In the genomic region with DNA sequence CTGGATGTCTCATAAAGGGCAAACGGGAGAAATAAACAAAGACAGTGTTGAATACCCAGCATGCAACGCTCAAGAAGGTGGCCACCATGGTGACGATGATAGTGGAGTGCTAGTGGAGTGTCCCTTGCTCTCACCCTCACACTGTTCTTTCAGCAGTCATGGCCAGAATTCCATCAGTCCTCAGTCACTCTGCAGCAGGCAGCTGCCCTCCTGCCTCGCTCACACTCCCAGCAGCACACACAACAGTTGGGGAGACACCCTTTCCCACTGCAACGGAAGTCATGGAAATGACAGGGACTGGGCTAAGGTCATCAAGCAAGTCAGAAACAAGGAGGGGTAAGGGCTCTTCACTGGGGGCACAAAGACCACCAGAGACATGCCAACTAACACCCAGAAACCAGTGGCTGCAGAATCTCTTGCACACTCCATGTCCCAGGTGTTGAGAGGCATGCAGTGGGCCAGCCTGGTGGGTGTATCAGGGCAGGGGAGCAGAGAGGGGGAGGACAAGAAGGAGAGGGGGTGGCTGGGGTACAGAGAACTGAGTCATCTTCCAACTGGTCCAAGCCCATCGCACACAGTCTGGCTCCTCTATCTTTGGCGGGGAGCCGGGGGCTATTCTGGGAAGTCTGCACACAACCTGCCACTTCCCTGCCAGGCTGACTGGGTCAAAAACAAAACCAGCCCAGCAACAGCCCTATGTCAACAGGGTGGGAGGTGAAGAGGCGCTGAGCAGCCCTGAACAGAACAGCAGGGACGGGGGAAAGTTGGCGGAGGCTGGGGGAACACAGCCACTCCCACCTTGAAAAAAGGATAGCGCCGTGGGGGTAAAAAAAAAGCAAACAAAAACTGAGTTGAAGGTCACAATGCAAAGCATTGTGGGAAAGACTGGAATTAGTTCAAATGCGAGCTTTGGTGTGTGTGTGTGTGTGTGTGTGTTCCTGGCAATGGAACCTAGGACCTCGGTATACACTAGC, we compare ENCODE assay signal across 8 mouse cellular contexts. TPM values are rescaled to one million over a fixed set of nuclear protein-coding genes. Genes with fewer than 3 reads are reported as not detected.
DNase-seq lines count a peak whose midpoint lies in the region; ATAC-seq lines count a peak whose summit lies in the region.

No protein-coding gene starts in this region.

- no peak for ATAC-seq in hindbrain, embryonic 12.5 days (ENCODE audit: low FRiP score)
- no peak for ATAC-seq in kidney, embryonic 14.5 days (ENCODE audit: low FRiP score, low TSS enrichment)

- peaks cover 61% of the 10 kb centered on the region for H3K4me1 ChIP-seq in hindbrain, embryonic 10.5 days (replicated peaks)
- H3K4me1 ChIP-seq in hindbrain, embryonic 12.5 days, result peaks cover 43% of the 10 kb centered on the region
- H3K4me1 ChIP-seq in kidney, embryonic 14.5 days (ENCODE audit: control insufficient read depth, insufficient read depth, low read length), result peaks cover 11% of the 10 kb centered on the region; the same call in 1 of the 2 replicates

- no peak overlapping the region for H3K9ac ChIP-seq in hindbrain, embryonic 12.5 days
- no peak overlapping the region for H3K9ac ChIP-seq in kidney, embryonic 14.5 days (ENCODE audit: low read depth, low read length)

- H3K9me3 ChIP-seq in hindbrain, embryonic 10.5 days, result no peaks in the 10 kb centered on the region
- no peaks in the 10 kb centered on the region for H3K9me3 ChIP-seq in hindbrain, embryonic 12.5 days (replicated peaks)
- no peaks in the 10 kb centered on the region for H3K9me3 ChIP-seq in kidney, embryonic 14.5 days (ENCODE audit: control insufficient read depth, low read length)

- H3K36me3 ChIP-seq in hindbrain, embryonic 10.5 days, result no peaks in the 10 kb centered on the region
- no peaks in the 10 kb centered on the region for H3K36me3 ChIP-seq in hindbrain, embryonic 12.5 days
- H3K36me3 ChIP-seq in kidney, embryonic 14.5 days (ENCODE audit: control insufficient read depth, insufficient read depth, low read length), result no peaks in the 10 kb centered on the region

- peak overlapping the region; percentile 40; the same call in 1 of the 2 replicates for H3K27ac ChIP-seq in hindbrain, embryonic 10.5 days
- no peak overlapping the region for H3K27ac ChIP-seq in hindbrain, embryonic 12.5 days
- no peak overlapping the region for H3K27ac ChIP-seq in kidney, embryonic 14.5 days (ENCODE audit: low read depth, low read length)

- no peak overlapping the region for H3K4me3 ChIP-seq in hindbrain, embryonic 10.5 days
- H3K4me3 ChIP-seq in hindbrain, embryonic 12.5 days, result no peak overlapping the region
- H3K4me3 ChIP-seq in kidney, embryonic 14.5 days (ENCODE audit: low read length), result no peak overlapping the region

- H3K27me3 ChIP-seq in hindbrain, embryonic 10.5 days (ENCODE audit: insufficient read depth, poor library complexity, severe bottlenecking), result peaks cover 6% of the 10 kb centered on the region
- 0 out of 2 replicates have a peak, but pooled peaks cover 2% of the 10 kb centered on the region for H3K27me3 ChIP-seq in hindbrain, embryonic 12.5 days
- H3K27me3 ChIP-seq in kidney, embryonic 14.5 days (ENCODE audit: control insufficient read depth, insufficient read depth, low read length), result no peaks in the 10 kb centered on the region

- WGBS in hindbrain, embryonic 10.5 days, result 76% methylated on average over 15 of the region's 15 CpGs
- 65% methylated on average over 15 of the region's 15 CpGs for WGBS in hindbrain, embryonic 12.5 days
- WGBS in kidney, embryonic 14.5 days, result 78% methylated on average over 15 of the region's 15 CpGs

- H3K4me2 ChIP-seq in hindbrain, embryonic 12.5 days (replicated peaks), result no peak overlapping the region
- no peak overlapping the region for H3K4me2 ChIP-seq in kidney, embryonic 14.5 days (replicated peaks; ENCODE audit: low read depth, low read length)

- no peak for DNase-seq in hindbrain, embryonic 10.5 days (ENCODE audit: low spot score)
- DNase-seq in cerebellum, adult 11 months, result peak; percentile 90
- DNase-seq in gastrocnemius, postnatal 10 days, result peak; percentile 82
- DNase-seq in layer of hippocampus, adult 8-10 months (ENCODE audit: low spot score in 2 of 2), result peak; percentile 86 to 88
- DNase-seq in lung, postnatal 10 days, result peak; percentile 83
- DNase-seq in urinary bladder, postnatal 36 days (ENCODE audit: low spot score in 2 of 2), result peak; percentile 60 to 78

RNA-seq across cellular contexts. Expression of a gene that starts 57.4 kb away (rescaled TPM):
- polyA plus RNA-seq in hindbrain, embryonic 10.5 days (2016; fragmentation: Nextera tagmentation; extraction: Ambion mirVana), result 117 and 126 TPM in 2 replicates
- 86.4 and 88.8 TPM in 2 replicates for polyA plus RNA-seq in hindbrain, embryonic 12.5 days (2016; fragmentation: Nextera tagmentation; extraction: Ambion mirVana)
- total RNA-seq in gastrocnemius, postnatal 10 days (2021), result 10 to 100 TPM; 53.8 to 64.3 TPM
- 10 to 100 TPM; 46.3 to 64.6 (median 50.4) TPM for total RNA-seq in layer of hippocampus, adult 8-10 months (2022)
- 105 and 114 TPM in 2 replicates for polyA plus RNA-seq in kidney, embryonic 14.5 days (2014; fragmentation: Nextera tagmentation; extraction: Ambion mirVana)
